Mouse (Mus musculus) heart, adult 11 months (tissue): Measurements from ENCODE around the gene Map3k12.

Source experiments
- DNase-seq: peaks from one replicate; pipeline ENCODE4 v3.0.0; 2022

Gene Map3k12

GRCm38 (mm10) chr15:102516728-102517404 is at the start of gene Map3k12:
Gene Map3k12 (minus strand): TSS chr15:102517064.
- peak; percentile 99 for DNase-seq

GRCm38 (mm10) chr15:102563681-102564080 is 46.8 kb upstream of the Map3k12 start:
- DNase-seq, result peak; percentile 55

GRCm38 (mm10) chr15:102563061-102563460 is 46.2 kb upstream of the Map3k12 start:
- peak; percentile 63 for DNase-seq

- DNase-seq, result no peak
Observed at GRCm38 (mm10) chr15:102562491-102562890, 45.6 kb upstream of the Map3k12 start.

- no peak for DNase-seq
Observed at GRCm38 (mm10) chr15:102557580-102557979, 40.7 kb upstream of the Map3k12 start.

GRCm38 (mm10) chr15:102555581-102555980 is 38.7 kb upstream of the Map3k12 start:
- DNase-seq, result no peak

- DNase-seq, result no peak
Observed at GRCm38 (mm10) chr15:102552599-102552998, 35.7 kb upstream of the Map3k12 start.

GRCm38 (mm10) chr15:102547478-102547877 is 30.6 kb upstream of the Map3k12 start:
- peak; percentile 93 for DNase-seq

GRCm38 (mm10) chr15:102546677-102547427 is 30.0 kb upstream of the Map3k12 start:
- DNase-seq, result peak; percentile 97

- no peak for DNase-seq
Observed at GRCm38 (mm10) chr15:102546246-102546645, 29.4 kb upstream of the Map3k12 start.

GRCm38 (mm10) chr15:102544801-102545200 is 27.9 kb upstream of the Map3k12 start:
- peak; percentile 48 for DNase-seq

- peak; percentile 85 for DNase-seq
Observed at GRCm38 (mm10) chr15:102533926-102534325, 17.1 kb upstream of the Map3k12 start.

- peak; percentile 53 for DNase-seq
Observed at GRCm38 (mm10) chr15:102532106-102532900, 15.4 kb upstream of the Map3k12 start.

- peak; percentile 62 for DNase-seq
Observed at GRCm38 (mm10) chr15:102531586-102531985, 14.7 kb upstream of the Map3k12 start.

GRCm38 (mm10) chr15:102530566-102530965 is 13.7 kb upstream of the Map3k12 start:
- DNase-seq, result peak; percentile 85

GRCm38 (mm10) chr15:102528396-102528795 is 11.5 kb upstream of the Map3k12 start:
- DNase-seq, result peak; percentile 76

- DNase-seq, result peak; percentile 61
Observed at GRCm38 (mm10) chr15:102527936-102528335, 11.1 kb upstream of the Map3k12 start.

GRCm38 (mm10) chr15:102526111-102527002 is 9.5 kb upstream of the Map3k12 start:
- peak; percentile 72 for DNase-seq

- peak; percentile 94 for DNase-seq
Observed at GRCm38 (mm10) chr15:102524892-102525485, 8.1 kb upstream of the Map3k12 start, which contains the start of gene Npff. Gene Npff (minus strand): TSS chr15:102524942.

- peak; percentile 86 for DNase-seq
Observed at GRCm38 (mm10) chr15:102521480-102521879, 4.6 kb upstream of the Map3k12 start.

GRCm38 (mm10) chr15:102520416-102520815 is 3.6 kb upstream of the Map3k12 start:
- peak; percentile 94 for DNase-seq
